Mouse (Mus musculus) urinary bladder, postnatal 25 days (tissue): ENCODE results near the gene Cep164.
"Not testable (repeated sequence)": the region's sequence is repeated elsewhere in the genome, so short reads cannot be mapped to it uniquely, and the experiment has no call there.

Experiments used
- DNase-seq: peaks from one replicate; pipeline ENCODE4 v3.0.0; 2022; ENCODE audit warnings: low spot score

The Cep164 gene

DNA sequence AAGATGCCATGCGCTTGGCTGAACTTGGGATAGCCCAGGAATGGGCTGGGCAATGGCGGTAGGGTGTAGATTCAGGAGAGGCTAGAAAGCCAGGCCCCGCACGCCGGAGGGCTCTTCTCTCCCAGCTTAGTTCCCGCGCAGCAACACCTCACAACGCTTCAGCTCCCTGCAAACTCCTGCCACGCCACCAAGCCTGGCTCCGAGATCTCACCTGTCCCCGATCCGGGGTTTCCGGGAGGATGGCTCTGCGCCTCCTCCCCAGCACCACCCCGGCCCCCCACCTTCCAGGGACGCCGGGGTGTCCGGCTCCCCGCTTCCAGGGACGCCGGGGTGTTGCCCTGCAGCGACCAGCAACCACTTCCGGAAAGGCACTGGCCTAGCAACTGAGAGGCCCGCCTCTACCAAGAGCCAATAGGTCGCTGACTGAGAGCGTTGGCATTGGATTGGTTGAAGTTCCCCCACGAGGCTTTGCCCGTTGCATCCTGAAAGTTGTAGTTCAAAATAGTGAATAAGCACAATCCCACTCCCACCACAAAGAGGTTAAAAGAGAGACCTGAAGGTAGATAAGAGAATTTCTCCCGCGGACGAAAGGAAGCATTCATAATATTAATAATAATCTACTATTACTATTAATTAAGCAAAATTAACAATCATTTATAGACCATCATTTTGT is at the start of gene Cep164:
Cep164 (minus strand) TSS at position 401 of the 673 bp plus-strand sequence.
- peak; percentile 67 for DNase-seq

DNA sequence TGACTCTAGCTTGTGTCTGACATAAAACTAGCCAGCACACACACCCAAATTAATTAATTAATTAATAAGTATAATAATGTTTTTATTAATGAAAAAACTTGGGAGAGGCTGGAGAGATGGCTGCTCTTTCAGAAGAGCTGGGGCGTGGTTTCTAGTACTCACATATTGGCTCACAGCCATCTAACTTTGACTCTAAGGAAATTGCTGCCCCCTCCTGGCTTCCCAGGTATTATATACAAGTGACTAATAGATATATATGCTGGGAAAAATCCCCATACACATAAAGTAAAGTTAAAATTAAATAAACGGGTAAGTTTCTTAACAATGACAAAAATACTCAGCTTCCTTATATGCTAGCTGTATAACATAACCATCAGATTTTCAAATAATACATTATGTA is 49.4 kb upstream of the Cep164 start:
- peak; percentile 33 for DNase-seq

DNA sequence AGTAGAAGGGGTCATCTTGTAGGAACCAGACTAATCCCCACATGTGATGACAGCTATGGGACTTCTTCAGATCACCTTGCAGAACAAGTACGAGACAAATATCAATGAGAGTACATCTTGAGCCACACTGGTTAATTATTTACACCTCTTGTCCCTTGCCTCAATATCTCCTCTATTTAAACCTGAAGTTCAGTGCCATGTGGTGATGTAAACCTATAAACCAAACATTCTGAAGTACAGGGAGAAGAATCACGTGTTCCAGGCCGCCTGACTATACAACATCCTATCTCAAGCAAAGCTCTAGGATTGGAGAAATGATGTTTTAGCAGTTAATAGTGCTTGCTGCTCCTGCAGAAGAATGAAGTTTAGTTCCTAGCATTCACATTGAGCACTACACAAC is 41.8 kb upstream of the Cep164 start:
- DNase-seq, result no peak

DNA sequence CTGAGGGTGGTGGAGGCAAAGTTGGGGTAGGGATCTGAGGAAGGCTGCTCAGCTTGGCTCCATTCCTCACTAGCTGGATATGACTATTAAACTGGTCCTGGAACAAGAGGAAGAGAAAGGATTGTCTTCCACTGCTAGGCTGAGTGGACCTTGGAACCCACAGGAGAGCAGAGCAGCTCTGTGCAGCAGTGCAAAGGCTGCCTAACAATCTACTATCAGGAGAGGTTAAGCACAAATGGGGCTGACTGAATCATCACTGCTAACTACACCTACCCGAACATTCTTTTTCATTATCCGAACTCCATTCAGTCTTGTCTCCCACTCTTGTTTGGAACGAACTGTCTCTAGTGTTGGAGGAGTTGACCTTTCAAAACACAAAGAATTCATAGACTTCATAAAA is 40.7 kb upstream of the Cep164 start:
- DNase-seq, result no peak

DNA sequence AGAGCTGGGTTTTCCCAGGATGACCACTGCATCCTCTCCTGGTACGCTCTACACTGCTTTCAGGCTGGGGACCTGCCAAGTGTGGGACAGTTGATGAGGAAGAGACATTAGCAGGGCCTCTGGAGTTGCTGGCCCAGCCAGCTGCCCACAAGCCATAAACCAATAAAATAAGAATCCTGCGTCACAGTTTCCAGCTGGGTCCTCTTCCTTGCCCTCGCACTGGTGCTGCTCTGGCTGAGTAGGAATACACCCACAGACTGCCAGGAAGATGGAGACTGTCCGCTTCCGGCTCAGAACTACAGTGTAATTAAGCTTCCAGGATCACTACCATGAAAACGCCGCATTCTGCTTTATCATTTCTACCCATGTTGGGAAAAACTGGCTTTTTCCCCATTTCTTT is 33.3 kb upstream of the Cep164 start:
- DNase-seq, result no peak

DNA sequence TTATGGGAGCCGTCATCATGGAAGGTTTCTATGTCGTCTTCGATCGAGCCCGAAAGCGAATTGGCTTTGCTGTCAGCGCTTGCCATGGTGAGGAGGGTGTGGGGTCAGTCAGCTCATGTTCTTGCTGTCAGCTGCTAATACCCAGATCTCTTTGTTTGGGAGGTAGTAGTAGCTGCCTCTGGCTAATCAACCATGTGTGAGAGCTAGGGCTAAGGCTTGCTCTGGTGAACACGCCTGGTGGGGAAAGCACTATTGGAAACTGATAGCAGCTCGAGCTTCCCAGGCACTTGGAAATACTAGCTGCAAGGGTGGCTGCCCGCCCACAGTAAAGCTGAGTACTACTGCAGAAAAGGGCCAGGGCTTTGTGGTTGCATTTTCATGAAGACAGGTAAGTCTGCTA is 30.9 kb upstream of the Cep164 start:
- DNase-seq, result no peak

DNA sequence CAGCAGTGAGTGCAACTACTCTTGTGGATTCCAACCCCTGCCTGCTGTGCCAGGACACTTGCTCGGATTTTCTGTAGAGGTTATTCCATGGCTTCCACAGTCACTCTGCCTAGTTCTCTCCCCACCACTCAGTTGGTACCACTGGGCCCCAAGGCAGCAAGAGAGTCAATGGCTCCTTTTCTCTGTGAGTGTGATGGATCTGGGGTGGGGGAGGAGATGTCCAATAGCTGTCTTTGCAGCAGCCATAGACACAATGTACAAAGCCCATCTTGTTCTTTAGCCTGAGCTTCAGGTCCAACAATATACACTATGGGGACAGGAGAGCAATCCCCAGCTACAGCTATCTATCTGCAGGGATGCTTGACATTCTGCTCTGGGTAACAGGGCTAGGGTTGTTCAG is 25.6 kb upstream of the Cep164 start:
- DNase-seq, result no peak

DNA sequence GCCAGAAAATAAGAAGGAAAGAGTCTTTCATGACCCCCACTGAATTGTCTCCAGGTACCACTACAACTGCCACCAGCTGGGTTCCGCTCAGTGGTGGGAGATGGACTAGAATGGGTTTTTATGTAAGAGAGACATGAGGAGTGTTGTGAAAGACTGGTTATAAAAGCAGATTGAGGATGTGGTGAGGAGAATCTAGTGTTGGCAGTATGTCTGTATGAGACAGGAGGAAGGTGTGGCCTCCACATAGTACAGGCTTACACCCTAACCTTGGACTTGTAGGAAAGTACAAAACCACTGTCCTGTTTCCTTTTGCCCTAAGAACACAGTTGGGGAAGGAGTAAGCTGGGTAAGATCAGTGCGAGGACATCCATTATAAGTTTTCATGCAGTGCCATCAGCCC is 25.2 kb upstream of the Cep164 start:
- no peak for DNase-seq

DNA sequence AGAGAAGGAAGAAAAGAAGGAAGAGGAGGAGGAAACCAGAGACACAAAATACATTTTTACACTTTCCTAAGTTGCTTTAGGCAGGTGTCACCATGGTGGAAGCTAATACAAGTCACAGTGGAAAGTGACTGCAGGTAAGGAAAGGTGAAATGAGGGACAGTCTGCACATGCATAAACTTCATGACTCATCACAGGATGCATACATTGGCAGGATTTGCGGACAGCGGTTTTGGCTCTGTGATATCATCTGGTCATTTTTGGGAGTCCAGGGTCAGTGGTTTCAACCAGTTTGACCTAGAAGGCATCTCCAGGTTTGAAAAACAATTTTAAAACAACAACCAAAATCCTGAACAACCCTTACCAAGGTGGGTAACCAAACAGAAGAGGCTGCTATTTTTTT is 23.3 kb upstream of the Cep164 start:
- DNase-seq, result no peak

DNA sequence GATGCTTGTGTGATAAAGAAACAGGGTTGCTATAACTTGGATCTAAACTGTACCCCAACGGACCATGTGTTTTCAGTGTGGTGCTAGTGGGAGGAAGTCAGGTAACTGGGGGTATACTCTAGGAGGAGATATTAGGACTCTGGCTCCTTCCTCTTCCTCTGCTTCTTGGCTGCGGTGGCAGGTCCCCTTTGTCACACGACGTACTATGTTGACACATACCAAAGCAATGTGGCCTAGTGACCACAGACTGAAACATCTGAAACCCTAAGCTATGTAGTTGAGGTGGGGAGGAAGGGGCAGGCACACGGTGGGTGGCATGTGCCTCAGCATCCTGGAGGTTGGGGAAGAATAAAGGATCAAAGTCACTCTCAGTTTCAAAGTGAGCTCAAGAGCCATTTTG is 22.8 kb upstream of the Cep164 start:
- no peak for DNase-seq

DNA sequence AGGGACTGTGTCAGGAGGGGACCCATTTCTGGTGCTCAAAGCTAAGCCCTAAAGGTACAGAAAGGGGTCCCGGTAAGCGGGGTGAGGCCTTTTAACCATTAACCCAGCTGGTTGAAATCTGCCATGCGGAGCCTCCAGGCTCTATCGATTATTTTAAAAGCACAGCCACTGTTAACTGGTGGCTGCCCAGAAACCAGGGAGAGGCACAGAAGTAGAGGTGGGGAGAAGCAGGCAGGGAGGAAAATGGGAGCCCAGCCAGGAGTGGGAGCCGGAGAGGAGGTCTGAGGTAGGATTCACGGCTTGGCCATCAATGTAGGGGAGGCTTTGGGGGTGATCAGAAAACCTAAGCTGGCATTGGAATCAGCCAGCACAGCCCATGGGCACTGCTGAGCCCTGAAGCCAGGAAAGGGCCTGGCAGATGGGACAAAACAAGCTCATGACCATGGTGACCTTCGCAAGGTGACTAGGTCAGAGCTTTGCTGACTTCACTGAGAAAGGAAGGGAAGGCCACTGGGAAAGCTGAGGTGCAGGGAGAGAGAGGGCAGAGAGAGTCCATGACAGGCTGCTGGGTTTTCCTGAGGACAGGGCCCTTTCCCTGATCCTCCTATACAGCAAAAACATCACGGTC is 22.2 kb upstream of the Cep164 start:
- no peak for DNase-seq

DNA sequence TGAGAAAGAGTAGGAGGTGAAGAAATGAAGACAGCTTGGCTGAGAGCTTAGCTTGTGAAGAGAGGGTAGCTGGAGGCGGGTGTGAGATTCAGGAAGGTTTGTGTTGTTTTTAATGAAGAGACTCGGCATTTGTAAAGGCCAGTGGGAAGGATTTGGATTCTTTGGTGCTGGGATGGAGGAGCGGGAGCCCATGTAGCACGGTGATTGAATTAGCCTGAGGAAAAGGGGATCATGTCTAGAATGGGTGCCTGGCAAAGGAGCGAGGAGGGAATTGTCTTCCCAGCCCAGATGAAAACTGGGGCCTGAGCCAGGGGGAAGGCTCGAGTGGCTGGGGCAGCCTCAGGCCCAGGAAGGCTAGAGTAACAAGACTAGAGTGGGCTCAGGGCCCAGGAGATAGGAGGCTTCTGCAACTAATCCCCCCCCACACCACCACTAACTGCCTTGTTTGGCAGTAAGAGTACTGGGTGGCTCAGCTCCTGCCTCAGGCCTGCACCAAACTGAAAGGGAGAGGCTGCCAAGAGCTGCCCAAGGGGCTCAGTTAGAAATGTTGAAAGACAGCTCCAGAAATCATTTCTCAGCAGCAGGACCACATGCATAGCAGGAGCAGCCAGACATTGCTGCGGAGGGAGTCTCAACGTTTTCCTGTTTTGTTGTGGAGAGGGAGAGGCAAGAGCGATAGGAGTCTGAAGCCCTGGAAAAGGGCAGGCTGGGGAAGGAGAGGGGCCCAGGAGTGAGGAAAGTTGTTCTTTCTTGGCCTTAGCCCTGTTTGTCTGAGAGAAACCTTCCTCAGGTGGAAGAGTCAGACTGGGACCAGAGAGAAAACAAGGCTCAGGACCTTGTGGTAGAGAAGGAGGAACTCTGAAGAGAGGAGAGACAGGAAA is 21.3 kb upstream of the Cep164 start:
- DNase-seq, result no peak

DNA sequence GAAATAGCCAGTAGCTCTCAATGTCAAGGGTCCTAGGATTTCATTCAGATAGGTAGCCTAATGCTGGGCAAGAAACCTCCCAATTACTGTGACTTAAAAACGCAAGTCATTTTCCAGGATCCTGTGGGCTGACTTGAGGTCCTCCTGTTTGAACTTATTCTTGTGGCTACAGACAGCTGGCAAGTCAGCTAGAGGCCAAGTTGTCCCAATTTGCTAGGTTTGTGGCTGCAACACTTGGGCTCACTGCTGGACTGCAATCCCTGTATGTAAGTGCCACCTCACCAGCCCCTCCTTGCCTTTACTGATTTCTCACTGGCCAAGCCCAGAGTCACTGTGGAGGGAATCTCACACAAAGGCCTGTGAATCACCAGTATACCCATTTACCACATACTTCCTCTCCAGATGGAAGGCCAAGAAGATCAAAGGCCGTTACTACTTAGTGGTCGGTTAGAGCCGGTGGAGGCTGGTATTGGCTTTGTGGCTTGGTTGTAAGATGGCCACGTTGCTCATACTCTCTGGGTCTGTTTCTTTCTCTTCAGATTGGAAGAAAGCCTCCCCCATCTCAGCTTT is 18.5 kb upstream of the Cep164 start:
- no peak for DNase-seq

DNA sequence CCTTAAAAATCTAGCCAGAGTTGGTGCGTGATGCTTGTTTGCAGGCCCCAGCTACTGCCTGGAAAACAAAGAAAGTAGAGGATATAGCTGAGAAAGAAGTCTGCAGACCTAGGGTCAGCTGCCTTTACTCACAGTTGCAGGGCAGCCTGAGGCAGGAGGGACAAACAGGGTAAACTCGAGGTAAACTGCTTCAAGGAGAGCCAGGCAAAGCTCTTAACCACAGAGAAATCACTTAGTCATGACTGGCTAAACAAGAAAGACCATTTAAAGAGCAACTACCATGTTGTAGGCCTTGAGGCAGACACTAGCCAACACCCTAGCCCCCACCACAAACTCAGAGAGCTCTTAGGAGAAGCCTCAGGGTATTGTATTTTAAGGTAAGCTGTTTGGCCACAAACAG is 17.7 kb upstream of the Cep164 start:
- DNase-seq, result not testable (repeated sequence)

DNA sequence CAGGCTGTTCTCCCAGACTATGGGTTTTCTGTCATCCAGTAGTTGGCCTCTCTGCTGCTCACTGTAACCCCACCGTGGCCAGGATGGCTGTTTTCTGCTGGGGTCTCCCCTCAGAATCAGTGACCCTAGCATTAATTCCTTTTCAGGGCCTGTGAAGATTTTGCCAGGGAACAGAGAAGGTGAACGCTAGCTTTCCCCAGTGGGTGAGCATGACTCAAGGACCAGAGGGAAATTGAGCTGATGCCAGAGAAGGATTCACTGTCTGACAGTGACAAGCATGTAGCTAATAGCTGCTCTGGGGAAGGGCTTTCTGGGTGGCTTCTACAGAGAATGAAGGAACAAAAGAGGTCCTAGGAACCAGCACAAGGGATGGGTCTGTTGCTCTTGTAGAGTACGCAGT is 17.1 kb upstream of the Cep164 start:
- DNase-seq, result no peak

DNA sequence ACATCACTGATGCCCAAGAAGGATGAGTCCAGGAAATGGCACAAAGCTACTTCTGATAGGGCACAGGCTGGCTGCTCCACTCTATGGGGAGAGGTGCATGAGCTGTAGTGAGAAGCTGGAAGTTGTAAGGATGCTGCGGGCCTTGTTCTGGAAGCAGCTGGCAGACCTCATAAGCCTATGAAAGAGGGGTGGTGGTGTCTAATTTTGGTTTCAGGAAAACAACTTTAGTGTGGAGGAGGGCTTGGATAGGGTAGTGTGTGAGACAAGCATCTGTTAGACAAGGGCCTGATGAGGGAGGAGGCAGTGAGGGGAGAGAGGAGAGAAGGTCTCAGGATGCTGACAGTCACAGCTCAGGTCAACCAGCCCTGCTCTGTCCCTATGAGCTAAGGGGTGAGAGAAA is 15.3 kb upstream of the Cep164 start:
- no peak for DNase-seq

DNA sequence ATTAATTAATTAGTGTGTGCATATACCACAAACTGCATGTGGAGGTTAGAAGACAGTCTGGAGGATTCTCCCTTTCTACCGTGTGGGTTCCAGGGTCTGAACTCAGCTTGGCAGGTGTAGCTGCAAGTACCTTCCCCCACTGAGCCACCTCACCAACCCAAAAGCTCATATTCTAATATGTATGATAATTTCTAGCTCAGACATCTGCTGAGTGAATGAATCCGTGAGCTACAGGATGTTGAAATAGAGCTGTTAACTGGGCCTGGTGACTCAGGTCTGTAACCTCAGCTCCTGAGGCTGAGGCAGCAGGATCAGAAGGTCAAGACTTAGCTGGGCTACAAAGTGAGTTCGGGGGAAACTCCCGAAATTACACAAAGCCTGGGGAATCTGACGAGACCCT is 14.5 kb upstream of the Cep164 start:
- DNase-seq, result no peak

DNA sequence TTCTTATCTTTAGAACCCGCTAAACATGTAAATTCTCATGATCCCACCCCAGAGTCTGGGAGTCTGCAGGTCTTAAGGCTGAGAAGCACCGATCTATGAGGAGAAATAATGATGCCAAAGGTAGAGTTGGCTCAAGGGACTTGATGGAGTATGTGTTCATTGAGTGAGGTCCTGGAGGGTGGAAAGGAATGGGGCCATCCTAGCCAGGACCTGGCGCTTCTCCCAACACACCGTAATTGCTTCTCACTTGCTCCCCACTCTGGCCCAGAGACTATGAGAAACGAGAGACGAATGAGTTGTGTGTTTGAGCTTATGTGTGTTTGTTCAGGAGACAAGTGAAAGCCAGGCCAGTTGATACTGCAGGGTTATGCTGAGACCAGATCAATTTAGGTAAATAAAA is 13.0 kb upstream of the Cep164 start:
- no peak for DNase-seq

DNA sequence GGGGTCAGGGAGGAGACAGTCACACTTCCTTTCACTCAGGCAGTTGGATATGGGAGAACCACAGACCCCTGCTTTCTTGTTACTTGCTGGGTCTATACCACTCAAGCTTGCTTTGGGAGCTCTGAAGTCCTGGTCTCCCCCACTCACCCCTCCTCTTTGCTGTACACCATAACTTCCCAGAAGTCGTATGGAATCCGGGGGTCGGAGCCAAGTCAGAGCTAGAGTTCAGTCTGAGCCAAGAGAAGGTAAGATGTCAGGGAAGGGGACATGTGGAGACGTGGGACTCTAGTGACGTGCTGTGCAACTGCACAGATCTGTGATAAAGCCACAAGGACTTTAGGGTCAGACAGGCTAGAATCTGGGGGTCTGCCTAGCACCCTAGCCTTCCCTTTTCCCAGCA is 11.8 kb upstream of the Cep164 start:
- no peak for DNase-seq

DNA sequence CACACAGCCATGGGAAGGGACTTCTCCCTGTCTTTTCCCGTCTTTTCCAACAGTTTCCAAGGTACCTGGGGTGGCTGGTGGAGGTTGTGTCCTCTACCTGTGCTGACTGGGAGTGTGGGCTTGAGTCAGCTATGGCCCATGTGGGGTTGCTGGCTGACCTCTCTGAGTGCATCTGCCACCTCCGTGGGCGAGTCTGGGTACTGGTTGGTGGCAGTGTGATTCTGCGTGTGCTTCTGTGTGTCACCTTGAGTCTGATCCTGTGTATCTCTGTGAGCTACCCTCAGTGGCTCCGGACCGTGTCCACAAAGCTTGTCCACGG is 11.4 kb upstream of the Cep164 start:
- DNase-seq, result no peak

DNA sequence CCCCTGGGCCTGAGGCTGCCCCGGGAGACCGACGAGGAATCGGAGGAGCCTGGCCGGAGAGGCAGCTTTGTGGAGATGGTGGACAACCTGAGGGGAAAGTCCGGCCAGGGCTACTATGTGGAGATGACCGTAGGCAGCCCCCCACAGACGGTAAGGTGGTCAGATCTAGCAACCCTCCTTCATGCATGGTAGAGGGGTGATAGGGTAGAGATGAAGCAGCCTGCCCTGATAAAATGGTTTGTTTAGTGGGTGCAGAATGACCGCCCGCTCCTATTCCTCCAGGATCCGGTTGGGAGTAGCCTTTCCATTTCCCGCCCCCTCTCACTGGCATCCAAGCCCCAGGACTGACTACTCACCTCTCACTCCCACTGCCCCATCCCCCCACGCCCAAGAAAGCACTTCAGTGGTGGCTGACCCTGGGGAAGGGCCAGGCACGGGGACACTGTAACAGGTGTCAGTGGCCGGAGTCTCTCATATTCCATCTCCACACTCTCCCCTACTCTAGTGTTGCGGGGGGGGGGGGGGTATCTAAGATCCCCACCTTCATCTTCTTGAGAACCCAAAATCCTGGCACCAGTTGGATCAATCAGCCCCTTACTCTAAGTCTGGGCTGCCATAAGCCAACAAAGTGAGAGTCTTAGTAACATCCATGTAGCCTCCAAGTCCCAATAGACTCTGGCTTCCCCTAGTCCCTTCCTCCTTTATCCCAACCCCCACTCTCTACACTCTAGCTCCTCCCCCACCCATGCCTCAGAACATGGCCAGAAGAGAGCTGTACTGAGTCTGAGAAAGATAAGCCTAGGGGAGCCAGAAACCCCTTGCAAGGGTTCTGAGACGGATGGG is 10.9 kb upstream of the Cep164 start:
- DNase-seq, result no peak
